Mouse (Mus musculus) thymus, adult 18-20 months (tissue): ENCODE measurements around the gene Bmf.

Experiments used
- DNase-seq, 2 experiments: peaks; one replicate each; pipeline ENCODE4 v3.0.0; 2022; ENCODE audit warnings: mixed read lengths in 2 of 2

Gene Bmf

DNA sequence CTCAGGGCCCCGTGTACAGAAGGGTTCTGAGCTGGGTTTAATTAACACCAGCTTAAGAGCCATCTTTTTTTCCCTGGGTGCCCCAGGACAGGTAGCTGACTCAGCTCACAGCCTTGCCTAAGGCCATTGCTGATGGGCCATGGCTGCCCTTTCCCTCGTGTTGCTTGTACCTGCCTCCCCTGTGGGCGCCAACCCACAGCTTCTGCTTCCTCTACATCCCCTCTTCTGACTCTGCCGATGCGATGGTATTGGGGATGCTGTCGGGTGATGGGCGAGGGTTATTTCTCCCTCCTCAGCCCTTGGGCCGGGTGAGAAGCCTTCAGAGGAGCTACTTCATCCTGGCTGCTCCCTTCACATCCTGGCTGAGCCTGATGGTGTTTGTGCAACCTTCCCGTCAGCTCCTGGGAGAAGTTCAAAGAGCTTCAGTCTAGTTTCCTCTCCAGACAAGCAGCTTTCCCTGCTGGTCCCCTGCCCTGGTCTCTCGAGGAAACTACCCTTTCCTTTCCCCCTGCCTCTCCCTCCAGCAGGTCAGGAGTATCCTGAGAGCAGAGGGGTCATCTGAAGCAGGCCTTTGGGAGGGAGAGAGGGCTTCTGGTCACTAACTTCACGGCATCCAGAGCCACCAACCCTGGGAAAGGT lies 37.6 kb downstream of the Bmf start:
- DNase-seq = no peak

DNA sequence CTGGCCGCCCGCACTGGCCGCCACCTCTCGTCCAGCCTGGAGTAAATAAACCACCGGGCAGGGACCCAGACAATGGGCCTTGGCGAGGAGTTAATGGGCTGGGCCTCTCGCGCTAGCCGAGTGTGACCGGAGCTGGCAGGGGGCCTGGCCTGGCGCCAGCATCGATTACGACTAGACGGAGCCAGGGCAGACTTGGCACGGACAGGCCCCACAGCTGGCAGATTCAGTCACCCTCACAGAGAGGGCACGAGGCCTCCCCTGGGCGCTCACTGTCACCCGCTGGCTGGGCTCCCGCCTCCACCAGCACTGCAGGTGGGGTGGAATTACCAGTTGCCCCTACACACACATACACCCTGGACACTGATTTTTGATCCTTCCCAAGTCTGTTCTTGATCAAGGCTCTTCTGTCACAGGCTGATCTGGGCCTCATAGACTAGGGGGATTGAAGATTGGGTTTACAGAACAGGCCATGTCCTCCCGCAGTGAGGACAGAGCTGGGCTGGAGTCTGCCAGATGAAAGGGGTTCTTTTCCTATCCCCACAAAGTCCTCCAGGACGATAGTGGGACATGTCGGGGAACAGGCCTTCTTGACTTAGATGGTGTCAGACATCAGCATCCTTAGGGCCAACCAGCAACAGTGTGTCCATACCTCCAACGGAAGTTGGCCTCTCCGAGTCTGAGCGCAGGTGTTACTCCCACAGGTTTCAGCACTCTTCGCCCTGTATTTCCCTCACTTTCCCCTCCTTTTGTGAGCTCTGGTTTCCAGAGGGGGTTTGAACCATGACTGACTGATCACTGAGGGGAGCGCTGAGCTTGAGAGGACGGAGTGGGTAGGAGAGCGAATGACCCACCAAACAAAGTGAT lies 38.8 kb downstream of the Bmf start:
- DNase-seq = no peak

DNA sequence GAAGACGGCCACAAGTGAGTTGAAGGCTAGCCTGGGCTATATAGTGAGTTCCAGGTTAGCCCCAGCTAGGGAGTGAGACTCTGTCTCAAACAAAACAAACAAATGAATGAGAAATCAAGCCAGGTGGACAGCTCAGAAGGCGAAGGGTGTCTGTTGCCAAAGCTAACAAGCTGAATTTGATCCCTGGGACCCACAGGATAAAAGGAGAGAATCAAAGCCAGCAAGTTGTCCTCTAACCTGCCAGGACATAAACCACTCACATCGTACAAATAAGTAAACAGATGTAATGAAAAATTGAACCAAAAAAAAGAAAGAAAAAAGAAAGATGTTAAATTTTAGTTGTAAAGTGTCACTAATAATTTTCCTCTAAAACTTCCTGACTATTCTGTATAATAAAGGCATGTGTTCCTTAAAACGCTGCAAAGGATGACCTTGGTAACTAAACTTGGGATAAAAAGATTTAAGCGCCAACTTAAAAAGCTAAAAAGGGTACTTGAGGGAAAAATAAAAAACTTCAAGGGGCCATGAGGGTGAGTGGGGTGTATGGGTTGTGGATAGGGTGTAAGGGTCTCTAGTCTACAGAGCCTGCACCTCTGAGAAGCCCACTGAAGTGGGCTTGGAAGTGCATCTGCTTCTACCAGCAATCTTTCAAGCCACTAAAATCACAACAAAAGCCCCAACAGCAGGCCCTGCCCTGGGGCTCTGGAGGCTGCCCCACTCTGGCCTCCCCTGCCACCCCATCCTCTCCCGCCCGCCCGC lies 39.6 kb downstream of the Bmf start:
- DNase-seq = no peak

DNA sequence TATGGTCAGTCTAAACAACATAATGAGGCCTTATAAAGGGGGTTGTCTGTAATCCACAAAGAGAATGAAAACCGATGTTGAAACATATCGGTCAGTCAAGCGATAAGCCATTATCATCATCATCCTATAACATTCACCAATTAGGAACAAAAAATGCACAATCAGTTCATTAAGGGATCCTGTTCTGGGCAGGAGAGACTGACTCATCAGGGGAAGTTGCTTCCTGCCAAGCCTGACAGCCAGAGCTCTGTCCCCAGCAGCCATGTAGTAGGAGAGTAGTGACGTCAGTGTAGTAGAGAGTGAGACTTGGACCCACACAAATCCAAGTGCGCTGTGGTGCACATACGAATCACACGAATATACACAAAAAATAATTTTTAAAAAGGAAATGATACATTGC lies 42.4 kb downstream of the Bmf start:
- no peak for DNase-seq

DNA sequence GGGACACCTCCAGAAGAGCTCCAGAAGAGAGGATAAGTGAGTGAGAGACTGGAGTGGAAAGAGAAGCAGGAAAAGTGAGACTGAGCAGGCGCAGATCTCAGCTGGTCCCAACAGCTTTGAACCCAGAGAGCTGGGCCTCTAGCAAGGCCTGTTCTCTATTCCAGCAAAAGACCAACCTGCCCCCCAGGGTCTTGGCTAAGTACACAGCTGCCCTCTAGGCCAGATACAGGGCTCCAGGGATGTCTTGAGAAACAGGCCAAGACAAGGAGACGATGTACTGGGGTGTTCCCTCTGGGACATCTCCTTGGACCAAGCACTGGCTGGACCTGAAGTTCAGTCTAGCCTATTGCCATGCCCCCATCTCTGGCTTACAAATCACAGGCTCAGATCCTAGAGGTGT lies 49.3 kb downstream of the Bmf start:
- peak in 1 of 2 experiments; percentile 54 for DNase-seq

DNA sequence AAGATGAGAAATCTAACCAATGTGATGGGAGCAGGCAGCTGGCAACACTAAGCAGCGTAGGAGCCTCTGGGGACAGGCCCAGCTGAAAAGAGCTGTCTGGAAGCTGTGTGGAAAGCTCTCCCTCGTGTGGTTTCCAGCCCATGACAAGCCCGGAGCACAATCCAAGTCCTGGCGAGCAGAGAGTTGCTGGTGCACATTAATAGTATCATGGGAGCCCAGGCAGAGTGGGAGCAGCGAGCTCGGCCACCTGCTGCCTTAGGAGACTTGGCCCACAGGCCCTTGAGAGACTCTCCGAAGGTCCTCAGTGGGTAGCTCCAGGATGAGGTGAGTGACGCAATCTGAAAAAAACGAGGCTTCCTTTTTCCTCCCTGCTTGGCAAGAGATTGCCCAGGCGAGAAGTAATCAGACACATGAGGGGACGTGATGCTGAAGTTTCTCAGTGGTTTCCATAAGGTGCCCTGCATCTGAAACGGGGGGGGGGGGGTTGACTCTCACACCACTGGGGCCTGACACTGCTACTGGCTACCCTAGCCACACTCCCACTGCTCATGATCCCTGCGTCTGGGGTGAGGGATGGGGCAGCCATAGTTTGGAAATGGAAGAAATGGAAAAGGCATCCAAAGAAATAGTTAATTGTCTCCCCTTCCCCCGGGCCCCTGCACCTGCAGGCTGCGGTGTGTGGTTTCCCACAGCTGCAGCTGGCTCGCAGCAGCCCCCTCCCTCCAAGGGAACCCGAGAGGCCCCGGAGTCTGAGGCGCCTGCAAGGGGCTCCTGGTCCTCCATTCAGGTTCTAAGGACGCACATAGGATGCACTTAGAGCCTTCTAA lies 50.1 kb downstream of the Bmf start:
- DNase-seq = peak; percentile 86 to 92

DNA sequence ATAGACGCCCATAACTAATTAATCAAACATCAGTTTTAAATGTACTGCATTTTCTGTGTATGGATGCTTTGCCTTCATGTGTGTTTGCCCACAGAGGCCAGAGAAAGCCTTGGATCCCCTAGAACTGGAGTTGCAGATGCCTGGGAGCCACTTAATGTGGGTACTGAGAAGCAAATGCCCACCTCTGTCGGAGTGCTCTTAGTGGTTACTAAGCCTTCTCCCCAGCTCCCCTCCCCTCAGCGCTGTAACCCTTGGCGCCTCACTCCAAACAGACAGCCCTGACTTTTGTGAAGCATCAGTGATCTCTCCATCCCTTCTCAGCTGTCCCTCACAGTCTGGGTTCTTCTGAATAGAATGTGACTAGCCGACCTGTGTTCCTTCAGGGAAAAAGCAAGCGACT lies 51.0 kb downstream of the Bmf start:
- DNase-seq = peak in 1 of 2 experiments; percentile 54

DNA sequence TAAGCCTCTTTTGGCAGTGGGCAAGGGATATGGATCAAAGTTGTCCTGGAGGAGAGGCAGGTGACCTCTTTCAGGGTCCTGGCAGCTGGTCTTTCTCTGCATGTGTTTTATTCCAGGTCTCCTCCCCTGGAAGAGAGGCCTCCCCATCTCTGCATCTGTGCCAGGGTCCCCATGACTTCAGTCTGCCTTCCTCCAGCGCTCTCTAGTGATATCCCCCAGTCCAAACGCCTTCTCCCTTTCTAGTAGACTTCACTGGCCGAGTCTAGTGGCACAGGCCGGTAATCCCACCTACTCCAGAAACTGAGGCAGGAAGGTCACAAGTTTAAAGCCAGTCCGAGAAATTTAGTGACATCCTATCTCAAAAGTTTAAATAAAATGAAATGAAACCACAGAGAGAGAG lies 51.6 kb downstream of the Bmf start:
- DNase-seq = no peak

DNA sequence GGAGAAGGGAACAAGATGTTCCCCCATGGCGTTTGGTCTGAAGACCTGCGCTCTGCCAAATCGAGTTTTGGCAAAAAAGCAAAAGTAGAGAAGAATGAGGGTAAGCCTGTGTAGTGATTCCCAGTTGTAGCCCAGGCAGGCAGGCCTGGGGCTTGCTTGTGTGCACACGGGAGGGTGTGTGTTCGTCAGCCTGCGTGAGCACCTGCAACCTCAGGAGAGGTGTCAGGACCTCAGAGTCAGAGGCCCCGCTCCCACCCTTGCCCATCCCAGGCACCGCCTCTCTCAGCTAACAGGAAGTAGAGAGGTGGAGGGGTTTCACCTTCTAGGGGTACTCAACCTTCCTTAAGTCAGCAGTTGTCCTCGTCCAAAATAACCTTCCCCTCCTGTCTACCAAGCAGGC lies 54.5 kb downstream of the Bmf start:
- peak; percentile 71 to 83 for DNase-seq

DNA sequence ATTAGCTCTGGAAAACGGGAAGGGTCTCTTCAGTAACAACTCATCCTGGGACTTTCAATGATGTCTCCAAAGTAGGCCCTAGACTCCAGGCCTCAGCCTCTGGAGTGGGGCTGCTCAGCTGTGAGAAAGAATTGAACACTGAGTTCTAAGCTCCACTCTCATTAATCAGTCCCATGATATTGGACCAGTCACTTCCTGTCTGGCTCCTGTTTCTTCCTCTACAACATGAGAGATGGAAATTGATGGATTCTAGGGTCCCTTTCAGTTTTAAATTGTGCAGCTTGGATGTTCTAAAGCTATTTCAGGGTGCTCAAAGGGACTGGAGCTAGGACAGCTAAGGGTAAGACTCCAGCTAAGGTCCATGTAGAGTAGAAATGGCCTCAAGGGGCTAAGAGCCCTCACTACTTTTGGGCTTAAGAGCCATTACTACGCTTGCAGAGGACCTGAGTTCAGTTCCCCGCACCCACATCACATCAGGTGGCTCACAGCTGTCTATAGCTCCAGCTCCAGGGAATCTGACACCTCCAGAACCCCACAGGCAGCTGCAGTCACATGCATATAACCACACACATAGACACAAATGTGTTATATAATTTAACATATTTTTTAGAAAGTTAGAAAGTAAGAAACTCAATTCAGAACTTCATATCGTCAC lies 57.6 kb downstream of the Bmf start:
- peak in 1 of 2 experiments; percentile 64 for DNase-seq

DNA sequence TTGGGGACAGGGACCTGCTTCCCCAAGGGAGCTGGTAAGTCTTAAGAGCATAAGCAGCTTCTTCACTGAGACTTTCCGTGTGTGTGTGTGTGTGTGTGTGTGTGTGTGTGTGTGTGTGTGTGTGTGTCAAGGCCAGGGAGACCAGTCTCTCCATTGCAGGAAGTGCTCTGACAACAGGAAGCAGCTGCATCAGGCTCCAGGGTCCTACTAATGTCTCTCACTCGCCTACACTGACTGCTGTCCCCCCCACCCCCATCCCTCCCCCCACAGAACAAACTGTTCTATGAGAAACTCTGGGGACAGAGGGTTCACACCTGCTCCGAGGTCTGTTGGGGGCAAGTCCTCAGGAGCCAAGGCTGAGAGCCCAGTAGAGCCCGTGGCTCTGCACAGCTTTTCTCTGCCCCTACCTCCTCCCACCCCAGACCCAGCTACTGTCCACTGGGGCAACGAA lies 58.2 kb downstream of the Bmf start:
- peak; percentile 71 to 87 for DNase-seq

DNA sequence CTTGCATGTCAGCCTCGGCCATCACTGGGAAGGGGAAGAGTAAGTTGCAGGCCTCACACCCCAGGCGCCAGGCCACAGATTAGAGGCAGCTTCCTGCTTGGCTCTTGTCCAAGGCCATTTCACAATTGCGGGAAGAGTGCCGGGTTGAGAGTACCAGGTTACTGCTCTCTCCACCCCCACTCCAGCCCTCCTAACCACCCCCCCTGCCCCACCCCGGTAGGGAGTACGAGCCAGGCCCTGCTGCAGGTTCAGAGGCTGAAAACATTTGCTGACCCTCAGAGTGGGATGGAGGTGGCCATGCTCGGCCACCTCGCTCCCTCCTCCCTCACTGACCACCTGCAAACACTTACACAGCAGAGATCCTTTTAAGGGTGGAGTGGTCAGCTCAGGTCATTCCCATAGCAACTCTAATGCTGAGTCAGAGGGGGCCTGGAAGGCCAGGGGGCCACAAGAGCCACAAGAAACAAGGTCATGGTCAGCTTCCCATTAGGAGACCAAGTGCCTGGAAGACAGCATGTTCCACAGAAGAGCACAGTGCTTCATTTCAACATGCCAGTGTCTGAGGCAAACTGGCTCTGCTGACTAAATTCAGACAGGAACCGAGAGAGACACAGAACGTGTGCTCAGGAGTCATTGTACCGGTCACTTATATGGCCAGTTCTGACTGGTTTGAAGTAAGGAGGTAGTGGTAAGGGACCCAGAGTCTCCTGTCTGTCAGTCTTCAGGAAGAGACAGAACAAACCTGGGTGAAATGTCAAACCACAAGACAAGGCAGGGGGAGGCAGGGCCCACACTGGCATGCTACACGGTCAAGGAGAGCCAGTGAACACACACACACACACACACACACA lies 59.0 kb downstream of the Bmf start:
- peak in 1 of 2 experiments; percentile 72 for DNase-seq

DNA sequence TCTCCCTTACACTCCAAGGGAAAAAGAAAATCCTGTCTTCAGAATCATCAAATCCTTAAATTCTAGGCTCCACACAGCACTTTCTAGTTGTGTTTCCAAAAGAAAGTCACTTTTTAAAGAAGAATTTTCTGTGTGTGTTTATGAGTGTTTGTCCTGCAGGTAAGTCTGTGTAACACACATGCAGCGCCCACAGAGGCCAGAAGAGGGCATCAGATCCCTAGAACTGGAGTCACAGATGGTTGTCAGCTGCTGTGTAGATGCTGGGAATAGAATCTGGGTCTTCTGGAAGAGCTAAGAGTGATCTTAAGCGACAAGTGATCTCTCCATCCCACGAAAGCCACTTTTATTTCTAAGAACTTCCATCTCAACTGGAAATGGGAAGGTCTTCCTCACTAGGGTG lies 61.7 kb downstream of the Bmf start:
- peak in 1 of 2 experiments; percentile 65 for DNase-seq

DNA sequence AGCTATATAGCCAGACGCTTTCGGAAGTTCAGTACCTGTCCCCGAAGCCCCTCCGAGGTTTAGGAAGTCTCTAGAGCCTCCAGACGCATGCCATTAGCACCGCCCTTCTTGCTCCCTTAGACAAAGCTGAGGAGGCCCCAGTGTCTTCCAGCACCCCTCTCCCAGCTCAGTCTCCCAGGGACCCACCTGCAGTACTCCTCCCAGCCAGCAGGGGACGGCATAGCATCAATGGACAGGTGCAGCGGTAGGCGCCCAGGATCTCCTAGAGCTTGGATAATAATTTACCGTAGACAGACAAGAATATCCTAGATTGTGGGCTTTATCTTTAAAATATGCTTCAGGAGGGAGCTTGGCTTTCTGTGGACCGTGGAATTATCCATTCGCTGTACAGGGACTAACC lies 62.6 kb downstream of the Bmf start:
- DNase-seq = peak; percentile 72 to 78

DNA sequence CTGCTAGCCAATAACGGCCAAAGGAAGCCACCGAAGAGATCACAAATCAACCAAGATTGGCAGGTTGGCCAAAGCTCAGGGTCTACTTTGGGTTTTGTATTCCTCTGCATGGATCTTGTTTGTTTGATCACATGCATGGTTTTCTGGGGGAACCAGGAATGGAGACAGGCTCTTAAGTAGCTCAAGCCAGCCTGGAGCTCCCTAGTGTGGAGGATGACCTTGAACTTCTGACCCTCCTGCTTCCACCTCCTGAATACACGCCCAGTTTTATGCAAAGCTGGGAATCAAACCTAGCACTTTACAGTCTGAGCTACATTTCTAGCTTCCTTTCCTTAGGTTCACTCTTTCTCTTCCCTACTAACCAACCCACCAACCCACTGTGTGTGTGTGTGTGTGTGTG lies 64.1 kb downstream of the Bmf start:
- no peak for DNase-seq

DNA sequence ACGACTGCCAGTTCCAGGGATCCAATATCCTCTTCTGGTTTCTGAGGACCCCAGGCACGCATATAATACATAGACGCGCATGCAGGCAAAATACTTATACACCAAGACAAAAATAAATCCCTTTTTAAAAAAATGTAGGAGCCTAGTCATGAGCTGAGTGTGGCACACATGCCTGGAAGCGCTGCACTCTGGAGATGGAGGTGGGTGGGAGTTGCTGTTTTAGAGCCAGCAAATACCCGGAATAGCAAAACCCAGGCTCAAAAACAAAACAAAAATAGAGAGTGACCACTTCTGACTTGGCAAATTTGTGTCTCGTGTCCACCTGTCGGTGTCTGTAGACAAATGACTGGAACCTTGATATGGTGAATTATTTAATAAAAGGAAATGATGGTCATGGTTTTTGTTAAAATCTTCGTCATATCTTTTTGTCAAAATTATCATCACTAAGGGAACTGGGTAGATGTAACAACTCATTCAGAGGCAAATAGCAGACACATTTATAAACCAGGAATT lies 65.0 kb downstream of the Bmf start:
- DNase-seq = no peak

DNA sequence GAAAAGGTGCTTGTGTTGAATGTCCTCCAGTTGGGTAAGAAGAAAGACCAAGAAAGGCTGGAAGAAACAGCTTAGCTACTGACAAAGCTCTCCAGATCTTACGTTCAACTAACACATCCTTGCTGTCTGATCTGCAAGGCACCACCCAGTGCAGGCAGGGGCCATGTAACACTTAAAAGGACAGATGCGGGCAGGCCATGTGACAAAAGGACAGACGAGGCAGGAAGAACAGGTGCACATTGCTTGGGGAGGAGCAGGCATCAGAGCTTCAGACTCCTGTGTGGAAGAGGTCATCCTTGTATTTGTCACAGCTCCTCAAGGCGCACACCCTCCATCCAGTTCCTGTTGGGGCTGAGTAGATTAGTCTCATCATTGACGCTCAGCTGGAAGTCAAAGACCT lies 66.5 kb downstream of the Bmf start:
- DNase-seq = peak in 1 of 2 experiments; percentile 53

DNA sequence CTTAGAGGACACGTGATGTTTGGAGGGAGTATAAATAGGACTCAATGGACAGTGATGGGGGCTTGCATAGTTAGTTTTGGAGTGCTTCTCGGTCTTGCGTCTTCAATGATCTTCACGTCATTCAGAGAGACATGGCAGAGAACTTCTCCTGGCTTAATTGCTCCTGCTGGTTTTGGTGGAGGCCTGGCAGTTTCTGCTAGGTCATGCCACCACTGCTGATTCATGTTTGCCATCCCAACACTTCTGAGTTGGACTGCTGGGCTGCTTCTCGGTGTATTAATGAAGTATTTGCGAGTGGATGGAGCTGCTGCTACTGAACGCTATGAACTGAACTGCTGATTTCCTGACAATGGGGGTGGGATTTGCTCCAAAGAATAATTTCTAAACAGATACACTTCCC lies 68.6 kb downstream of the Bmf start:
- DNase-seq = no peak

DNA sequence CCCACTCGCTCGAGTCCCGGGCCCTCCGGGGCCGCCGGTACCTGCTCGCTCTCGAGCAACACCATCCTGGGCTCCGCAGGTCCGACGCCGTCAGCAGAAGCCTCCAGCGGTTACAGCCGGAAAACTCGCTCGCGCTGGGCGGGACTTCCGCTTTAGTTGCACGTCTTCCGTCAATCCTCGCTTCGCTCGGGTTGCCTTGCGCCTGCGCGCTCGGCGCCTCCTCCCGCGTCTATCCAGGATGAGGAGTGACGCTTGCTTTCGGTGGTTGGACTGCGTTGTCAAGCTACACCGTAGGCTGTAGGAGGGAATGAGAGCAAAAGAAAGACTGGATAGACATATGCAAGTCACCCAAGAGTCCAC lies 70.0 kb downstream of the Bmf start, which contains the start of gene Srp14:
Gene Srp14, minus strand, starts transcription at position 162 of the 360 bp plus-strand sequence.
- peak; percentile 85 to 91 for DNase-seq

DNA sequence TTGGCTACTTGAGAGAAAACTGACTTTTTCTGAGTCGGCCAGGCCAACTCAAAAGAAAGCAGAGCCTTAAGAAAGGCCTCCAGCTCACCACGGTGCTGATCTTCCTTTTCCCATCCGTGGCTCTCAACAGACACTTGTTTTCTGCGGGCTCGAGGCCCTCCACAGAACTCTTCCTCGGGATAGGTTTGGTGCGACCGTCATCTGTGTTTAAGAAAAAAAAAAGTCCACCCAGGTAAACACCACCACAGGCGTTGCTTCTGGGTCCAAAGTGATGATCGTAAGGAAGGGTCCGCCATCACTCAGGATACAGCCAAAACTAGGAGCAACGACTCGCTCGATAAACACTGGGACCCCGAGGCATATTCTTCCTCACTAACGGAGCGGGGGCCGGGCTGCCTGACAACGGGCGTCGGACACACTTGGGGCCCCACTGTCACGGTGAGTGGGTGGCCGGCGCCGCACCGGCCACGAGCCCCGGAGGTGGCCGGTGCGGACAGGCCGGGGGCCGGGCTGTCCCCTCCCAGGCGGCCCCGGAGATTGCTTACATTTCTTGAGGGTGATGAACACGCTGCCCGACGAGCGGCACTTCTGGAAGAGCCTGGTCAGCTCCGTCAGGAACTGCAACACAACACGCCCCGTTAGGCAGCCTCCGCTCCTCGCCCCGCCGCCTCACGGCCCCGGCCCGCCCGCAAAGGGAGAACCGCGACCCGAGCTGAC lies 70.5 kb downstream of the Bmf start:
- DNase-seq = no peak
